In the genomic region with DNA sequence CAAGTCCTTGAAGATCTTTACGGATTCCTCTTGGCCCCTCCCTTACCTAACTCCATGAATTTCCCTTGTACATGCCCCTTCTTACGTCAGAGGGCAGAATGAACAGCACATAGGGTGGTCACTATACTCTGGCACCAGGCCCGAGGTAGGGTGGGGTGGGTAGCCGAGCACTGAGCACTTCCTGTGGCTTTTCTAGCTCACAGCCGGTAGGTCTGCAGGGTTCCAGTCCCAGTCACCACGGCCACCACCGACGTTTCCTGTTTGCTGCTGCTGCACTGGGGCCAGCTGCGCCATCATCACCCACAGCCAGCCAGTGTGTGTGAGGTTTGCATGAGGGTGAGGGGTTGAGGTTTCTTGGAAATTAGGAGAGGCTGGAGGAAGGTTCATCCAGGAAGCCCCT, we compare ENCODE assay signal across 12 mouse cellular contexts. TPM values are rescaled to one million over a fixed set of nuclear protein-coding genes. Genes with fewer than 3 reads are reported as not detected.
A peak's percentile ranks its signal among the peaks of the same experiment; 100 is the strongest.
DNase-seq lines count a peak whose midpoint lies in the region; ATAC-seq lines count a peak whose summit lies in the region.
"Had no signal": no experiment of that assay in that cellular context is flagged by ENCODE, and none has a peak within 500 bp of the region (broad histone marks: within the 10 kb centered on the region; RNA-seq: fewer than 3 reads in every experiment).

No protein-coding gene starts in this region.

- H3K9ac ChIP-seq in hindbrain, embryonic 16.5 days (ENCODE audit: low read depth, low read length): no peak overlapping the region
- H3K9ac ChIP-seq: forebrain, embryonic 13.5 days; liver, embryonic 14.5 days; neural tube, embryonic 13.5 days had no signal

- no peak overlapping the region for H3K4me3 ChIP-seq in embryonic facial prominence, embryonic 10.5 days
- H3K4me3 ChIP-seq in hindbrain, embryonic 16.5 days (ENCODE audit: low read length): no peak overlapping the region
- H3K4me3 ChIP-seq: forebrain, embryonic 13.5 days; neural tube, embryonic 13.5 days had no signal

- peaks cover 32% of the 10 kb centered on the region for H3K36me3 ChIP-seq in embryonic facial prominence, embryonic 10.5 days (replicated peaks)
- peaks cover 5% of the 10 kb centered on the region for H3K36me3 ChIP-seq in hindbrain, embryonic 16.5 days (ENCODE audit: control insufficient read depth, insufficient read depth, low read length)

- DNase-seq in heart, postnatal 14 days: peak; percentile 12 to 13
- DNase-seq in heart, postnatal 36 days: no peak
- peak; percentile 83 for DNase-seq in T-cell, adult 2 months (ENCODE audit: low spot score)
- peak; percentile 51 for DNase-seq in lung, postnatal 25 days (ENCODE audit: low spot score)
- DNase-seq in thymus, postnatal 0 days (ENCODE audit: low spot score): peak; percentile 81
- DNase-seq in embryonic facial prominence, embryonic 10.5 days (ENCODE audit: low spot score): no peak
- DNase-seq in layer of hippocampus, adult 18-20 months (ENCODE audit: low spot score in 2 of 2): no peak

- ATAC-seq in hindbrain, embryonic 16.5 days: no peak
- ATAC-seq: forebrain, embryonic 13.5 days had no signal

- H3K27me3 ChIP-seq in embryonic facial prominence, embryonic 10.5 days (replicated peaks; ENCODE audit: low read depth, poor library complexity, severe bottlenecking): no peaks in the 10 kb centered on the region
- no peaks in the 10 kb centered on the region for H3K27me3 ChIP-seq in hindbrain, embryonic 16.5 days (replicated peaks; ENCODE audit: control insufficient read depth, insufficient read depth, low read length)
- H3K27me3 ChIP-seq: forebrain, embryonic 13.5 days; neural tube, embryonic 13.5 days had no signal

- no peaks in the 10 kb centered on the region for H3K9me3 ChIP-seq in embryonic facial prominence, embryonic 10.5 days
- H3K9me3 ChIP-seq in hindbrain, embryonic 16.5 days (ENCODE audit: control insufficient read depth, low read length): no peaks in the 10 kb centered on the region
- H3K9me3 ChIP-seq: forebrain, embryonic 13.5 days; neural tube, embryonic 13.5 days had no signal

- H3K4me1 ChIP-seq in embryonic facial prominence, embryonic 10.5 days: 0 out of 2 replicates have a peak, but pooled peaks cover 3% of the 10 kb centered on the region
- H3K4me1 ChIP-seq in hindbrain, embryonic 16.5 days (ENCODE audit: control insufficient read depth, insufficient read depth, low read depth, low read length): no peaks in the 10 kb centered on the region
- H3K4me1 ChIP-seq: forebrain, embryonic 13.5 days; neural tube, embryonic 13.5 days had no signal

- intact Hi-C loops in heart, postnatal 14 days (cut with DNase I): no loop called here
- intact Hi-C loops in heart, postnatal 36 days (cut with DNase I): no loop called here

- H3K4me2 ChIP-seq in hindbrain, embryonic 16.5 days (ENCODE audit: low read length): no peak overlapping the region
- H3K4me2 ChIP-seq: forebrain, embryonic 13.5 days; neural tube, embryonic 13.5 days had no signal

- no peak overlapping the region for H3K27ac ChIP-seq in embryonic facial prominence, embryonic 10.5 days (replicated peaks)
- H3K27ac ChIP-seq in hindbrain, embryonic 16.5 days (ENCODE audit: low read depth, low read length): no peak overlapping the region
- H3K27ac ChIP-seq: forebrain, embryonic 13.5 days; liver, embryonic 14.5 days; neural tube, embryonic 13.5 days had no signal

- WGBS in embryonic facial prominence, embryonic 10.5 days: 64% methylated on average over 9 of the region's 9 CpGs
- WGBS in hindbrain, embryonic 16.5 days: 68% methylated on average over 9 of the region's 9 CpGs

RNA-seq across cellular contexts. Expression of gene Sla2, which starts 9.3 kb away (rescaled TPM):
- total RNA-seq in heart, postnatal 14 days (2021): 1 to 10 TPM in 1 of 2 experiments, under 1 TPM in 1; 0.10 to 1.3 TPM
- total RNA-seq in heart, postnatal 36 days (2021): not detected
- 104 and 115 TPM in 2 replicates for polyA plus RNA-seq in thymus, postnatal 0 days (2015; fragmentation: Nextera tagmentation; extraction: Ambion mirVana)
- polyA plus RNA-seq in embryonic facial prominence, embryonic 10.5 days (2016; fragmentation: Nextera tagmentation; extraction: Ambion mirVana): 0.29 and 0.49 TPM in 2 replicates
- 0.21 and 0.25 TPM in 2 replicates for polyA plus RNA-seq in hindbrain, embryonic 16.5 days (2015; fragmentation: Nextera tagmentation; extraction: Ambion mirVana)
- total RNA-seq in layer of hippocampus, adult 18-20 months (2021): under 1 TPM; 0.30 to 0.42 TPM
- total RNA-seq: adrenal gland, postnatal 36 days had no signal
- polyA plus RNA-seq: neural tube, embryonic 13.5 days had no signal

RNA-seq across cellular contexts. Expression of gene Rab5if, which starts 14.8 kb away (rescaled TPM):
- 100 to 1,000 TPM; 119 to 128 TPM for total RNA-seq in heart, postnatal 14 days (2021)
- 100 to 1,000 TPM; 114 to 123 TPM for total RNA-seq in heart, postnatal 36 days (2021)
- 178 and 179 TPM in 2 replicates for polyA plus RNA-seq in thymus, postnatal 0 days (2015; fragmentation: Nextera tagmentation; extraction: Ambion mirVana)
- 174 and 187 TPM in 2 replicates for polyA plus RNA-seq in embryonic facial prominence, embryonic 10.5 days (2016; fragmentation: Nextera tagmentation; extraction: Ambion mirVana)
- polyA plus RNA-seq in hindbrain, embryonic 16.5 days (2015; fragmentation: Nextera tagmentation; extraction: Ambion mirVana): 138 and 151 TPM in 2 replicates
- total RNA-seq in layer of hippocampus, adult 18-20 months (2021): 10 to 100 TPM; 88.3 to 98.8 TPM

RNA-seq across cellular contexts. Expression of gene 4930518I15Rik, which starts 20.0 kb away (rescaled TPM):
- 1 to 10 TPM; 1.5 to 1.6 TPM for total RNA-seq in heart, postnatal 14 days (2021)
- total RNA-seq in heart, postnatal 36 days (2021): 1 to 10 TPM in 1 of 2 experiments, under 1 TPM in 1; 0.65 to 1.1 TPM
- 4.3 and 8.4 TPM in 2 replicates for polyA plus RNA-seq in thymus, postnatal 0 days (2015; fragmentation: Nextera tagmentation; extraction: Ambion mirVana)
- 9.9 and 10.0 TPM in 2 replicates for polyA plus RNA-seq in embryonic facial prominence, embryonic 10.5 days (2016; fragmentation: Nextera tagmentation; extraction: Ambion mirVana)
- polyA plus RNA-seq in hindbrain, embryonic 16.5 days (2015; fragmentation: Nextera tagmentation; extraction: Ambion mirVana): 6.9 and 8.1 TPM in 2 replicates
- 1 to 10 TPM; 1.7 to 2.7 TPM for total RNA-seq in layer of hippocampus, adult 18-20 months (2021)

RNA-seq across cellular contexts. Expression of gene Tgif2, which starts 37.9 kb away (rescaled TPM):
- total RNA-seq in heart, postnatal 14 days (2021): 1 to 10 TPM; 1.8 to 2.4 TPM
- total RNA-seq in heart, postnatal 36 days (2021): under 1 TPM; 0.51 to 0.72 TPM
- 17.2 and 19.2 TPM in 2 replicates for polyA plus RNA-seq in thymus, postnatal 0 days (2015; fragmentation: Nextera tagmentation; extraction: Ambion mirVana)
- 112 and 114 TPM in 2 replicates for polyA plus RNA-seq in embryonic facial prominence, embryonic 10.5 days (2016; fragmentation: Nextera tagmentation; extraction: Ambion mirVana)
- polyA plus RNA-seq in hindbrain, embryonic 16.5 days (2015; fragmentation: Nextera tagmentation; extraction: Ambion mirVana): 16.0 and 20.4 TPM in 2 replicates
- 1 to 10 TPM in 1 of 2 experiments, under 1 TPM in 1; 0.56 to 1.1 TPM for total RNA-seq in layer of hippocampus, adult 18-20 months (2021)

Comparison
In these comparisons a context has a peak if more than half of its experiments do, and no peak if none do; other contexts are left out.
1. DNase-seq: peak in heart, postnatal 14 days (2 of 2), T-cell, adult 2 months (single experiment), lung, postnatal 25 days (single experiment) and thymus, postnatal 0 days (single experiment); none in heart, postnatal 36 days (0 of 2), embryonic facial prominence, embryonic 10.5 days (single experiment) and layer of hippocampus, adult 18-20 months (0 of 2).